Mouse (Mus musculus): ENCODE data around the gene Zkscan16. TPM values are rescaled to one million over a fixed set of nuclear protein-coding genes. Genes with fewer than 3 reads are reported as not detected.

Gene Zkscan16
- polyA plus RNA-seq, 1 experiment from 2014 or later = 3.0 TPM

DNA sequence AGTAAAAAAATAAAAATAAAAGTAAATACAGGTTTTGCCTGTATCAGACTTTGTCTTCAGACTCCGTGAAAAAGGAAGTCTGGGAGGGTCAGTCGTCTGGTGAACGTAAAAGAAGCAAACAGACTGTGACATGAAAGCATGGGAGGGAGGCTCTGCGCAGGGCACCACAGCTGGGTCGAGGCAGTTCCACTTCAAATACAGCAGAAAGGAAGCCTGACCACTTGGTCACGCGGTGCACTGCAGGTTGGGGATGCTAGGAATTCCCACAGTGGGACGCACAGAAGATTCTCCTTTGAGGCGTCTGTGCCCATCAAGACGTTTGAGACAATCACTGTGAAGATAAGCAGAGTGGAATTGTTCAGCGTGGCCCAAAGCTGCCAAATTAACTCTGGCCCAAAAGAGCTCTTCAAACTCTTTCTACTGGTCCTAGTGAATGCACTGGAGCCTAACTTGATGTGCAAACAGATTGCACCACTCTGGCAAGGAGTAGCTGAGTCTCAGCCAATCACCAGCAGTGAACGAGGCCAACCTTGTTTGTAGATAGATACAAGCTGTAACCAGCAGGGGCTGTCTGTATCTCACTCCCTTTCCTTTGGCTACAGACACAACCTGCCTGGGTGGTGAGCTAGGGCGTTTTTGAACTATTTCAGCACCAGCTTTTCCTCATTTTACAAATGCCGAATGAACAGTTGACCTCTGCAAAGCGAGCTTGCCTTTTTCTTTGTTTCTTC, 8.5 kb upstream of the Zkscan16 start:
- Histone ChIP-seq H3K27ac (ENCODE audit: low read length) (no peak overlapping the region), H3K4me1 (ENCODE audit: control insufficient read depth, insufficient read depth, low read length) (no peaks in the 10 kb centered on the region), H3K36me3 (ENCODE audit: control insufficient read depth, insufficient read depth, low read length) (no peaks in the 10 kb centered on the region), H3K4me3 (ENCODE audit: low read depth, low read length) (no peak overlapping the region), H3K4me2 (ENCODE audit: low read length) (no peak overlapping the region), H3K9ac (ENCODE audit: low read depth, low read length) (no peak overlapping the region), H3K9me3 (replicated peaks; ENCODE audit: control insufficient read depth, low read length, poor library complexity, severe bottlenecking) (no peaks in the 10 kb centered on the region), H3K27me3 (ENCODE audit: control insufficient read depth, insufficient read depth, low read depth, low read length) (no peaks in the 10 kb centered on the region)
- WGBS = 47% methylated on average over 15 of the region's 15 CpGs
- ATAC-seq = peak; percentile 84

DNA sequence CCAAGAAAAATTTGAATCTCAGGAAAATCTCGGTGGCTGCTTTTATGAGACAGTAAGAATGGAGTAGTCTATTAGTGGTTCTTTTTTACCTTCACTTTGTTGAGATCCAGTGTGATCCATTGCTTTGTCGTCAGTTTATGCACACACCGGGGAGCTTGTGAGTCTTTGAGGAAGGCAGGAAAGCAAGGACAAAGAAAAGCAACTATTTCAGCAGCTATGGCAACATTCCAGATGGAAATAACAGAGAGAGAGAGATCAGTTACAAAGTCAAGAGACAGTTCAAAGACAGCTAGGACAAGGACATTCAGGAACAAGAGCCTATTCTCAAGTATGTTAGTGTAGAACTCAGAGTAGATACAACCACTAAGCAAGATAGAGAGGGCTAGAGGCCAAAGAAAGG, 7.6 kb upstream of the Zkscan16 start:
- 46% methylated on average over 3 of the region's 3 CpGs for WGBS
- Histone ChIP-seq H3K4me3 (ENCODE audit: low read depth, low read length) (no peak overlapping the region), H3K27ac (ENCODE audit: low read length) (no peak overlapping the region), H3K4me1 (ENCODE audit: control insufficient read depth, insufficient read depth, low read length) (no peaks in the 10 kb centered on the region), H3K4me2 (ENCODE audit: low read length) (no peak overlapping the region), H3K36me3 (ENCODE audit: control insufficient read depth, insufficient read depth, low read length) (no peaks in the 10 kb centered on the region), H3K9me3 (replicated peaks; ENCODE audit: control insufficient read depth, low read length, poor library complexity, severe bottlenecking) (no peaks in the 10 kb centered on the region), H3K9ac (ENCODE audit: low read depth, low read length) (no peak overlapping the region), H3K27me3 (ENCODE audit: control insufficient read depth, insufficient read depth, low read depth, low read length) (no peaks in the 10 kb centered on the region)
- no peak for ATAC-seq

DNA sequence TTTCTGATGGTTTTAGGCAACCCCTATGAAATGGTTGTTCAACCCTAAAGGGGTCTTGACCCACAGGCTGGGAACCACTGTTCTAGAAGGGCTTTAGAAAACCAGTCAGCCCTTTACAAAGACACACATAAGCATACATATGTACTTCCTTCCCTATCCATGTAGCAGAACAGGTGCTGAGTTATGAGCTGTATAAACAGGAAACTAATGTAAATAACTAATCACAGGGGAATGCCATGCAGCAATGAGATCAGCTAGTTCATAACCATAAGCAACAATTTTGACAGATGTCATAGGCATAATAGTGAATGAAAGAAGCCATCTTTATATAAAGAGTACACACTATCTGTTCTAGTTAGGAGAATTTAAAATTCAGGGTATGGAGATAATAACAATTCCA, 1.8 kb upstream of the Zkscan16 start:
- Histone ChIP-seq H3K36me3 (ENCODE audit: control insufficient read depth, insufficient read depth, low read length) (no peaks in the 10 kb centered on the region), H3K4me1 (ENCODE audit: control insufficient read depth, insufficient read depth, low read length) (peaks cover 12% of the 10 kb centered on the region), H3K9me3 (replicated peaks; ENCODE audit: control insufficient read depth, low read length, poor library complexity, severe bottlenecking) (no peaks in the 10 kb centered on the region), H3K27ac (ENCODE audit: low read length) (no peak overlapping the region), H3K27me3 (ENCODE audit: control insufficient read depth, insufficient read depth, low read depth, low read length) (no peaks in the 10 kb centered on the region), H3K4me2 (ENCODE audit: low read length) (no peak overlapping the region), H3K9ac (ENCODE audit: low read depth, low read length) (no peak overlapping the region), H3K4me3 (ENCODE audit: low read depth, low read length) (no peak overlapping the region)
- ATAC-seq = no peak

DNA sequence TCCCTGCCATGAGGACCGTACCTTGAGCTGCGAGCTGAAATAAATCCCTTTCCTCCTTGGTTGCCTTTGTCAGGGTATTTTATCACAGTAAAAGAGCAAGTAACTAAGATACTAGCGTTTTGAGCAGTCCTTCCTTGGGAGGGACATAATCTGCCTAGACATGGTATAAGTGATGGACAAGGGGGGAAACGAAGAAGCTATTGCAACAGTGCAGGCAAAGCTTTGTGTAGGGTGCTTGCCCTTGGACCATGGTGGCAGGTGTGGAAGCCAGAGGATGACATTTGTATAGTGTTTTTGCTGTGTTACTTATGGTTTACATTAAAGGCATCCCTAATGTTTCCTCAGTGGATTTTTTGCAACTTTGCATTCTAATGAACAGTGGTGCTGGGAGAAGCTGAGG, 486 bp upstream of the Zkscan16 start:
- Histone ChIP-seq H3K27ac (ENCODE audit: low read length) (peak overlapping the region; percentile 86), H3K4me1 (ENCODE audit: control insufficient read depth, insufficient read depth, low read length) (peaks cover 12% of the 10 kb centered on the region), H3K9me3 (replicated peaks; ENCODE audit: control insufficient read depth, low read length, poor library complexity, severe bottlenecking) (no peaks in the 10 kb centered on the region), H3K27me3 (ENCODE audit: control insufficient read depth, insufficient read depth, low read depth, low read length) (no peaks in the 10 kb centered on the region), H3K4me2 (ENCODE audit: low read length) (peak overlapping the region; percentile 81), H3K36me3 (ENCODE audit: control insufficient read depth, insufficient read depth, low read length) (no peaks in the 10 kb centered on the region), H3K9ac (ENCODE audit: low read depth, low read length) (peak overlapping the region; percentile 80), H3K4me3 (ENCODE audit: low read depth, low read length) (peak overlapping the region; percentile 79)
- WGBS = 80% methylated on average over 4 of the region's 4 CpGs
- ATAC-seq = no peak; the same call in 1 of the 2 replicates

DNA sequence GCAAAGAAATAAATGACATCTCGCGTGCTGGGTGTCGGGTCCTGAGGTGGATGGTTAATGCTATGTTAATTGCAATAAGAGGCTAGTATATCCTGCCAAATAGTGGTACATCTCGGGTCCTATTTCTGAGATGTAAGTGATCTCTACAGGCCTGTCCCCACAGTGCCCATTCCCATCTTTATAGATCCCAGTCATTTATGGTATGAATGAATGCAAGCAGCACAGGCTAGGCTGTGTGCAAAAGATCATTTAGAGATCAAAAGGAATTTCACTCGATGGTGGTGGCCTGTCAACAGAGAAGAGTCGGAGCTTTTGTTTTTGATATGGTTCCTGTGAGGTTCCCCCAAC, 752 bp downstream of the Zkscan16 start:
- H3K4me1 ChIP-seq (ENCODE audit: control insufficient read depth, insufficient read depth, low read length) = peaks cover 12% of the 10 kb centered on the region
- no peaks in the 10 kb centered on the region for H3K36me3 ChIP-seq (ENCODE audit: control insufficient read depth, insufficient read depth, low read length)
- H3K9ac ChIP-seq (ENCODE audit: low read depth, low read length) = peak overlapping the region; percentile 80
- peak overlapping the region; percentile 81 for H3K4me2 ChIP-seq (ENCODE audit: low read length)
- peak overlapping the region; percentile 79 for H3K4me3 ChIP-seq (ENCODE audit: low read depth, low read length)
- peak; percentile 26 for ATAC-seq
- WGBS = 14% methylated on average over 6 of the region's 6 CpGs
- H3K9me3 ChIP-seq (replicated peaks; ENCODE audit: control insufficient read depth, low read length, poor library complexity, severe bottlenecking) = no peaks in the 10 kb centered on the region
- peak overlapping the region; percentile 86 for H3K27ac ChIP-seq (ENCODE audit: low read length)
- no peaks in the 10 kb centered on the region for H3K27me3 ChIP-seq (ENCODE audit: control insufficient read depth, insufficient read depth, low read depth, low read length)

DNA sequence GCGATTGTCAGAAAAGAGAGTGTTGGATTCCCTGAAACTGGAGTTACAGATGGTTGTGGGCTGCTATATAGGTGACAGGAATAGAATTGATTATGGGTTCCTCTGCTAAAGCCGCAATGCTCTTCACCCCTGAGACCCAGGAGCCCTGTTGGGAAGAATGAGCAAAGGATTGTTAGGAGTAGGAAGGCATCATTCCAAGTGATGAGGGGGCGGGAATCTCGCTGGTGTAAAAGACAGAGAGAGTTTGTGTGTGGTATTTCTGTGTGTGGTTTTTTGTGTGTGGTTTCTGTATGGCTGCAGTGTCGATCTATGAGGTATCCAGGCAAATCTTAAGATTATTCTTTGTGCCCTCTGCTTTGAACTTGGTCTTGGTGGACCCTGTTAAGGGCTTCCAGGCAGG, 1.3 kb downstream of the Zkscan16 start:
- Histone ChIP-seq H3K36me3 (ENCODE audit: control insufficient read depth, insufficient read depth, low read length) (no peaks in the 10 kb centered on the region), H3K4me1 (ENCODE audit: control insufficient read depth, insufficient read depth, low read length) (peaks cover 12% of the 10 kb centered on the region), H3K4me2 (ENCODE audit: low read length) (peak overlapping the region; percentile 81), H3K4me3 (ENCODE audit: low read depth, low read length) (peak overlapping the region; percentile 79), H3K27ac (ENCODE audit: low read length) (no peak overlapping the region), H3K27me3 (ENCODE audit: control insufficient read depth, insufficient read depth, low read depth, low read length) (no peaks in the 10 kb centered on the region), H3K9ac (ENCODE audit: low read depth, low read length) (peak overlapping the region; percentile 80), H3K9me3 (replicated peaks; ENCODE audit: control insufficient read depth, low read length, poor library complexity, severe bottlenecking) (no peaks in the 10 kb centered on the region)
- ATAC-seq = no peak
- WGBS = 74% methylated on average over 5 of the region's 5 CpGs

DNA sequence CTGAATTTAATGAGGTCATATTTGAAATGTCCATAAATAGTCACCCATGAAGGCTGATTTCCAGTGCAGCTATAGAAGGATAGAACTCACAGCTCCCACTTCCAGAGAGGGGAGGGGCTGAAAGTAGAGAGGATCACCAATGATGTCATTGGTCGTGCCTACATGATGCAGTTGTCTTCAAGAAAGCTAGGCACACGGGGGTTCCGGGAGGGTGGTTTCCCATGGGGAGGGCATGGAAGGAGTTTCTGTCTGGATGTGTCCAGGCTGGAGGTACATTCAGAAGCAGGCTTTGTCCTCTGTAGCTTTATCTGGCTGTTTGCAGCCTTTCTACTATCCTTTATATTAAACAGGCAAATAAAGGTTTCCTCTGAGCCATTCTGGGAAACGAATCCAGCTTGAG, 5.0 kb downstream of the Zkscan16 start:
- Histone ChIP-seq H3K9me3 (replicated peaks; ENCODE audit: control insufficient read depth, low read length, poor library complexity, severe bottlenecking) (no peaks in the 10 kb centered on the region), H3K27ac (ENCODE audit: low read length) (no peak overlapping the region), H3K36me3 (ENCODE audit: control insufficient read depth, insufficient read depth, low read length) (peaks cover 9% of the 10 kb centered on the region; the same call in 1 of the 2 replicates), H3K27me3 (ENCODE audit: control insufficient read depth, insufficient read depth, low read depth, low read length) (no peaks in the 10 kb centered on the region), H3K4me1 (ENCODE audit: control insufficient read depth, insufficient read depth, low read length) (peaks cover 7% of the 10 kb centered on the region), H3K9ac (ENCODE audit: low read depth, low read length) (no peak overlapping the region), H3K4me3 (ENCODE audit: low read depth, low read length) (no peak overlapping the region), H3K4me2 (ENCODE audit: low read length) (no peak overlapping the region)
- no peak for ATAC-seq
- 84% methylated on average over 4 of the region's 4 CpGs for WGBS

DNA sequence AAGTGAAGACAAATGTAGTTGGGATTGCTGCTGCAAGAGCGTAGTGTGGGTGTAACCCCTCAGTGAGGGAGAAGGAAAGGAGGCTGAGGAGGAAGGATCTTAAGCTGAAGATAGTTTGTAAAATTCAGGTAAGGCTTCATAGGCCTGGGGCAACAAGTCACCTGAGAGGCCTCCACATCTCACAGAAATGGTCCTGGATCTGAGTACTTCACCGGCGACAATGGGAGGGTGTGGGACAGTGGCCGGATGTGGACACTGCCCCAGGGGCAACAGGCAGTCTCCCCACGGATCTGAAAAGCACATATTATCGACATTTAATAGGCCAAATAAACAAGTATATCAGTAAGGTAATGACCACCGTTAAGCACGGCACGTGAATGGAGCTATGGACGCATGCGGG, 9.2 kb downstream of the Zkscan16 start:
- Histone ChIP-seq H3K4me2 (ENCODE audit: low read length) (no peak overlapping the region), H3K27ac (ENCODE audit: low read length) (no peak overlapping the region), H3K9ac (ENCODE audit: low read depth, low read length) (no peak overlapping the region), H3K4me1 (ENCODE audit: control insufficient read depth, insufficient read depth, low read length) (no peaks in the 10 kb centered on the region), H3K36me3 (ENCODE audit: control insufficient read depth, insufficient read depth, low read length) (peaks cover 27% of the 10 kb centered on the region), H3K9me3 (replicated peaks; ENCODE audit: control insufficient read depth, low read length, poor library complexity, severe bottlenecking) (no peaks in the 10 kb centered on the region), H3K27me3 (ENCODE audit: control insufficient read depth, insufficient read depth, low read depth, low read length) (no peaks in the 10 kb centered on the region), H3K4me3 (ENCODE audit: low read depth, low read length) (no peak overlapping the region)
- WGBS = 93% methylated on average over 11 of the region's 11 CpGs
- ATAC-seq = no peak

DNA sequence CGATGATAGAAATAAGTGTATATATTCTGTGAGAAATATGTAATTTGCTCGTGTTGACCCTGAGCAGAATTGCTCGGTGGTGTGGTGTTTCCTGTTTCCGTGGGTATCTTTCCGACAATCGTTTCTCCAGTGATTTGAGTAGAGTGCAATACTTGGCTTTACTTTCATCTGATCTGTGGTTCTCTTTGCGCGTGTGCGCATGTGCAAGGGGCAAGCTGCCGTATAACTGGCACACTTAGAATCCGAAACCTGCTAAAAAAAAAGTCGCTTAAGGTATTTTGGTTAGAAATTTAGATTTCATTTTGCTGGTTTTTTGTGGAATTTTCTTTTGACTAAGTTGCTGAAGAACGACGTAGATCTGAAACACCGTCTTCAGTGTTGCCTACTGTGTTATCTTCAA, 18.3 kb downstream of the Zkscan16 start:
- H3K27me3 ChIP-seq (ENCODE audit: control insufficient read depth, insufficient read depth, low read depth, low read length) = no peaks in the 10 kb centered on the region
- H3K4me2 ChIP-seq (ENCODE audit: low read length) = no peak overlapping the region
- H3K9ac ChIP-seq (ENCODE audit: low read depth, low read length) = no peak overlapping the region
- no peaks in the 10 kb centered on the region for H3K4me1 ChIP-seq (ENCODE audit: control insufficient read depth, insufficient read depth, low read length)
- no peak overlapping the region for H3K4me3 ChIP-seq (ENCODE audit: low read depth, low read length)
- H3K27ac ChIP-seq (ENCODE audit: low read length) = no peak overlapping the region
- H3K36me3 ChIP-seq (ENCODE audit: control insufficient read depth, insufficient read depth, low read length) = peaks cover 15% of the 10 kb centered on the region
- no peaks in the 10 kb centered on the region for H3K9me3 ChIP-seq (replicated peaks; ENCODE audit: control insufficient read depth, low read length, poor library complexity, severe bottlenecking)
- ATAC-seq = no peak
- 96% methylated on average over 15 of the region's 15 CpGs for WGBS

Measured in midbrain, embryonic 16.5 days (tissue).